Mouse (Mus musculus) kidney, postnatal 0 days (tissue): ENCODE measurements at regions not wholly inside any gene's neighbourhood (a gene's known extent, or its start where the extent isn't known, plus 50 kb on each side); places are given as distances from the start of the nearest gene placed in this dataset.

ENCODE experiments used
- ATAC-seq: fragments of 200-750 bp; cut with Nextera tagmentation; replicated peaks from 2 replicates; pipeline ENCODE4 v1.8.0; 2017; ENCODE audit warnings: low read depth, moderate number of reproducible peaks, moderate TSS enrichment, moderate library complexity; ENCODE audit not compliant: low FRiP score
- DNase-seq: peaks from one replicate; pipeline ENCODE4 v3.0.0-alpha.2; 2016; ENCODE audit warnings: low spot score
- H3K27ac ChIP-seq: fragments of 300-500 bp; sonication (generic); 2 replicates; pipeline ENCODE4 v1.5.1; 2014; ENCODE audit warnings: mild to moderate bottlenecking
- H3K27me3 ChIP-seq: fragments of 300-500 bp; sonication (generic); 2 replicates; pipeline ENCODE4 v1.6.1; 2014; ENCODE audit warnings: low read length, mixed read lengths; ENCODE audit not compliant: insufficient read depth
- H3K36me3 ChIP-seq: fragments of 300-500 bp; sonication (generic); 2 replicates; pipeline ENCODE4 v1.6.1; 2014; ENCODE audit warnings: low read length, mixed read lengths; ENCODE audit not compliant: insufficient read depth
- H3K4me1 ChIP-seq: fragments of 300-500 bp; sonication (generic); replicated peaks from 2 replicates; pipeline ENCODE4 v1.6.1; 2014; ENCODE audit warnings: antibody characterized with exemption, low read length, mixed read lengths; ENCODE audit not compliant: insufficient read depth
- H3K4me2 ChIP-seq: fragments of 300-500 bp; sonication (generic); 2 replicates; pipeline ENCODE4 v1.6.1; 2014; ENCODE audit warnings: mild to moderate bottlenecking, low read length, moderate library complexity, mixed read lengths
- H3K4me3 ChIP-seq: fragments of 300-500 bp; sonication (generic); replicated peaks from 2 replicates; pipeline ENCODE4 v1.5.1; 2014; ENCODE audit warnings: low read depth, low read length
- H3K9ac ChIP-seq: fragments of 300-500 bp; sonication (generic); 2 replicates; pipeline ENCODE4 v1.6.1; 2014; ENCODE audit warnings: low read depth, low read length
- H3K9me3 ChIP-seq: fragments of 300-500 bp; sonication (generic); replicated peaks from 2 replicates; pipeline ENCODE4 v1.6.1; 2016; ENCODE audit warnings: low read length, inconsistent platforms, mixed read lengths
- CTCF ChIP-seq: IDR thresholded peaks from 2 replicates; pipeline ENCODE4 v1.5.1; 2016; ENCODE audit warnings: antibody characterized with exemption, low read depth, mild to moderate bottlenecking, moderate library complexity
- WGBS: fragments of 180-500 bp; shearing (Covaris S2); extraction: QIAGEN DNeasy Blood & Tissue Kit; methylation state at CpG from one replicate; pipeline ENCODE4 v1.1.7; 2014; 5-methylcytosine and 5-hydroxymethylcytosine counted together

DNA sequence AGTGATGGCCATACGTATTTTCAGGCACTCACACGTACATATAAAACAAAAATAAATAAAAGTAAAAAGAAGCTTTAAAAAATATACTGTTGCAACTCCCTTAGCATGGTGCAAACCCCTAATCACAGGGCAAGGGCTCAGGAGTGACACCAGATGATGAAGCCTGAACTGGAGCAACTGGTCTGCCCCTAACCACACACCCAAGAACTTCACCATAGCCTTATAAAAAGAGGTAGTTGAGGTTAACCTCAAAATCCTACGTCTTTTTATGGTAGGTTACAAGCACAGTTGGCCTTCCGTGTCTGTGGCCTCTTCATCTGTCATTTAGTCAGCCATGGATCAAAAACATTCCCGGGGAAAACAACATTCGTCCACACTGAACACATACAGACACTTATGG, 96.0 kb downstream of the Mtx3 start:
- no peak overlapping the region for H3K4me3 ChIP-seq
- no peaks in the 10 kb centered on the region for H3K36me3 ChIP-seq
- 73% methylated on average over 6 of the region's 6 CpGs for WGBS
- no peak overlapping the region for H3K27ac ChIP-seq
- TF ChIP-seq CTCF, result no peak
- ATAC-seq (no peak), DNase-seq (no peak)
- no peaks in the 10 kb centered on the region for H3K27me3 ChIP-seq
- no peaks in the 10 kb centered on the region for H3K4me1 ChIP-seq
- H3K9ac ChIP-seq, result no peak overlapping the region
- no peaks in the 10 kb centered on the region for H3K9me3 ChIP-seq
- H3K4me2 ChIP-seq, result no peak overlapping the region

- Histone ChIP-seq H3K4me2 (no peak overlapping the region), H3K27ac (no peak overlapping the region), H3K9me3 (no peaks in the 10 kb centered on the region), H3K4me3 (no peak overlapping the region), H3K36me3 (no peaks in the 10 kb centered on the region), H3K4me1 (no peaks in the 10 kb centered on the region), H3K9ac (no peak overlapping the region), H3K27me3 (no peaks in the 10 kb centered on the region)
- TF ChIP-seq CTCF, result no peak
- ATAC-seq (no peak), DNase-seq (no peak)
- 63% methylated on average over 2 of the region's 2 CpGs for WGBS
Observed at GRCm38 (mm10) chr13:92948560-92948959, 104.0 kb downstream of the Mtx3 start.

DNA sequence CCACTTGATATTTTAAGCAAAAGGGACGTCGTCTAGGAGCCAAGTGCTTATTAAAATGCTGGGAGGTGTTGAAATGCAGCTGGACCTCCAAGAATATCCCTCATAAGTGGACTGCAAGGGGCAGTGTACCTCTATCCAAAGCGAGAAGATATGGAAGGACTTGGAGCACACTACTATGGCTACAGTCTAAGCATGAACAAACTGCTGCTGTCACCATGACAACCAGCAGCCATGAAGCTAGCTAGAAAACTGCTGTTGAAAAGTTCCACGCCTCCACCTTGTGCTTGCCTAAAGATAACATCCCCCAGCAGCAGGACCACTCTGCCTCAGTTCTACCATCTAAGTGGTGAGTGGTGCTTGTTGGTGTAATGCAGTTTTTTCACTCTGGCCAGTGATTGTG, 115.5 kb downstream of the Mtx3 start:
- H3K4me2 ChIP-seq, result no peak overlapping the region
- DNase-seq, result no peak
- no peaks in the 10 kb centered on the region for H3K9me3 ChIP-seq
- no peak for ATAC-seq
- H3K27me3 ChIP-seq, result no peaks in the 10 kb centered on the region
- no peak overlapping the region for H3K27ac ChIP-seq
- H3K4me3 ChIP-seq, result no peak overlapping the region
- TF ChIP-seq CTCF, result no peak
- no peaks in the 10 kb centered on the region for H3K4me1 ChIP-seq
- H3K36me3 ChIP-seq, result no peaks in the 10 kb centered on the region
- H3K9ac ChIP-seq, result no peak overlapping the region
- 62% methylated on average over 4 of the region's 4 CpGs for WGBS

DNA sequence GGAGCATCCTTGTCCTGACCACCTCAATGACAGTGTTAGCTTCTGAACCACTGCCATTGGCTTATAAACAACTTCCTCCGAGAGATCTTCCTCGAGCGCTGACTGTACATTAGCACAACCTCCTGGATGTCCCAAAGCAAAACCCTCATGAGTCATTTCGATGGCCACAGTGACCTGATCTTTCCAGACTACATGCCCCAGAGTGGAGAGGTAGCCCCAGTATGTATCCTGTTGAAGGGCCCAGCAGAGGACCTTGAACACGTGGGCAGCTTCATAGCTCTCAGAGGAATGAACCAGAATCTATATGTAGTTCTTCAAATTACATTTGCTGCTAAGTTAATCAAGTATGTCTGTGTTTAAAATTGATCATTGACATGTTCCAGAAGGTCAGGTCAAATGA, 118.1 kb downstream of the Mtx3 start:
- Histone ChIP-seq H3K27me3 (no peaks in the 10 kb centered on the region), H3K9me3 (no peaks in the 10 kb centered on the region), H3K9ac (no peak overlapping the region), H3K4me3 (no peak overlapping the region), H3K4me1 (no peaks in the 10 kb centered on the region), H3K4me2 (no peak overlapping the region), H3K27ac (no peak overlapping the region), H3K36me3 (no peaks in the 10 kb centered on the region)
- ATAC-seq (no peak), DNase-seq (no peak)
- WGBS, result 87% methylated on average over 5 of the region's 5 CpGs
- TF ChIP-seq CTCF, result no peak

- Histone ChIP-seq H3K27ac (no peak overlapping the region), H3K9me3 (no peaks in the 10 kb centered on the region), H3K4me2 (no peak overlapping the region), H3K9ac (no peak overlapping the region), H3K4me3 (no peak overlapping the region), H3K4me1 (no peaks in the 10 kb centered on the region), H3K27me3 (no peaks in the 10 kb centered on the region), H3K36me3 (no peaks in the 10 kb centered on the region)
- ATAC-seq (no peak), DNase-seq (no peak)
- WGBS, result 85% methylated on average over 2 of the region's 2 CpGs
- TF ChIP-seq CTCF, result no peak
Observed at GRCm38 (mm10) chr13:92963351-92963895, 118.9 kb downstream of the Mtx3 start.

GRCm38 (mm10) chr13:92964213-92964743, 119.7 kb downstream of the Mtx3 start:
- H3K4me2 ChIP-seq, result no peak overlapping the region
- 70% methylated on average over 5 of the region's 5 CpGs for WGBS
- H3K36me3 ChIP-seq, result no peaks in the 10 kb centered on the region
- H3K27me3 ChIP-seq, result no peaks in the 10 kb centered on the region
- H3K4me3 ChIP-seq, result no peak overlapping the region
- no peak for DNase-seq
- H3K27ac ChIP-seq, result no peak overlapping the region
- no peak overlapping the region for H3K9ac ChIP-seq
- no peaks in the 10 kb centered on the region for H3K4me1 ChIP-seq
- H3K9me3 ChIP-seq, result no peaks in the 10 kb centered on the region
- no peak for ATAC-seq
- TF ChIP-seq CTCF, result no peak
